Mouse (Mus musculus): ENCODE measurements around the gene Runx3. TPM values are rescaled to one million over a fixed set of nuclear protein-coding genes. Genes with fewer than 3 reads are reported as not detected.
"Not testable (repeated sequence)": the region's sequence is repeated elsewhere in the genome, so short reads cannot be mapped to it uniquely, and the experiment has no call there.

Gene Runx3
- polyA plus RNA-seq, 1 experiment from 2014 or later = not detected

GRCm38 (mm10) chr4:135179077-135179481, 58.6 kb downstream of the Runx3 start:
- no peak overlapping the region for H3K27ac ChIP-seq (ENCODE audit: low read length)
- no peak overlapping the region for H3K4me3 ChIP-seq (ENCODE audit: low read length)
- 37% methylated on average over 5 of the region's 5 CpGs for WGBS
- H3K27me3 ChIP-seq (ENCODE audit: insufficient read depth, low read length) = peaks cover 10% of the 10 kb centered on the region
- no peaks in the 10 kb centered on the region for H3K9me3 ChIP-seq (ENCODE audit: low read length)
- peaks cover 18% of the 10 kb centered on the region for H3K4me1 ChIP-seq (ENCODE audit: insufficient read depth, low read length)
- H3K4me2 ChIP-seq (replicated peaks; ENCODE audit: low read depth, low read length) = no peak overlapping the region
- no peak overlapping the region for H3K9ac ChIP-seq (replicated peaks; ENCODE audit: low read length)
- no peaks in the 10 kb centered on the region for H3K36me3 ChIP-seq (ENCODE audit: insufficient read depth, low read length)
- no peak for ATAC-seq (ENCODE audit: low FRiP score, low TSS enrichment)

- Histone ChIP-seq H3K4me3 (ENCODE audit: low read length) (no peak overlapping the region), H3K36me3 (ENCODE audit: insufficient read depth, low read length) (no peaks in the 10 kb centered on the region), H3K9me3 (ENCODE audit: low read length) (no peaks in the 10 kb centered on the region), H3K4me1 (ENCODE audit: insufficient read depth, low read length) (0 out of 2 replicates have a peak, but pooled peaks cover 3% of the 10 kb centered on the region), H3K27me3 (ENCODE audit: insufficient read depth, low read length) (peaks cover 3% of the 10 kb centered on the region), H3K27ac (ENCODE audit: low read length) (no peak overlapping the region), H3K4me2 (replicated peaks; ENCODE audit: low read depth, low read length) (no peak overlapping the region), H3K9ac (replicated peaks; ENCODE audit: low read length) (no peak overlapping the region)
- no peak for ATAC-seq (ENCODE audit: low FRiP score, low TSS enrichment)
- WGBS = 87% methylated on average over 4 of the region's 4 CpGs
Observed at GRCm38 (mm10) chr4:135181819-135182218, 61.4 kb downstream of the Runx3 start.

- H3K9ac ChIP-seq (replicated peaks; ENCODE audit: low read length); H3K27ac ChIP-seq (ENCODE audit: low read length); H3K9me3 ChIP-seq (ENCODE audit: low read length); H3K4me1 ChIP-seq (ENCODE audit: insufficient read depth, low read length); H3K27me3 ChIP-seq (ENCODE audit: insufficient read depth, low read length); H3K4me3 ChIP-seq (ENCODE audit: low read length); H3K36me3 ChIP-seq (ENCODE audit: insufficient read depth, low read length); H3K4me2 ChIP-seq (replicated peaks; ENCODE audit: low read depth, low read length); ATAC-seq (ENCODE audit: low FRiP score, low TSS enrichment): not testable (repeated sequence)
- 95% methylated on average over 6 of the region's 13 CpGs for WGBS
Observed at GRCm38 (mm10) chr4:135184277-135184676, 63.8 kb downstream of the Runx3 start.

DNA sequence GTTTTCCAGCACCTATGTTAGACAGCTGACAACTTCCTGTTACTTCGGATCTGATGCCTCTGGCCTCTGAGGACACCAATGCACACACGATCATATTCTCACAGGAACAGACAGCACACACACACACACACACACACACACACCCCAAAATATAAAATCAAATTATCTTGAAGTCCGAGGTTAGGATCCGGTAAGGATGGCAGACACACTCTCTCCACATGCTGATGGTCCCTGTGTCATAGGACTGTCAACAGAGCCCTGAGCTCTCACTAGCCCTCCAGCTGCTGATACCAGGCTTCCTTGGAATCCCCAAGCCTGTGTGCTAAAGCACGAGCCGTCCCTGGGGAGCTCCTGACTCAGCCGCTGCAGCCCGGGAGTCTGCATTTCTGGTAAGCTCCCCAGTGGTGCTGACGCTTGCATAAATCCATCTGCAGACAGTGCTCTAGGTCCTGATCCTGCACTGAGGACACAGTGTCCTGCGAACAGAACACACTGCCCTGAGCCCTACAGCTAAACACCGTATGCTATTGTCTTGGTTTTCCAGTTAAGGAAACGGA, 69.1 kb downstream of the Runx3 start:
- Histone ChIP-seq H3K4me3 (ENCODE audit: low read length) (no peak overlapping the region), H3K4me1 (ENCODE audit: insufficient read depth, low read length) (no peaks in the 10 kb centered on the region), H3K9ac (replicated peaks; ENCODE audit: low read length) (no peak overlapping the region), H3K4me2 (replicated peaks; ENCODE audit: low read depth, low read length) (no peak overlapping the region), H3K9me3 (ENCODE audit: low read length) (no peaks in the 10 kb centered on the region), H3K36me3 (ENCODE audit: insufficient read depth, low read length) (no peaks in the 10 kb centered on the region), H3K27ac (ENCODE audit: low read length) (no peak overlapping the region), H3K27me3 (ENCODE audit: insufficient read depth, low read length) (no peaks in the 10 kb centered on the region)
- ATAC-seq (ENCODE audit: low FRiP score, low TSS enrichment) = no peak
- WGBS = 80% methylated on average over 12 of the region's 12 CpGs

GRCm38 (mm10) chr4:135190364-135190763, 69.9 kb downstream of the Runx3 start:
- no peak overlapping the region for H3K9ac ChIP-seq (replicated peaks; ENCODE audit: low read length)
- H3K36me3 ChIP-seq (ENCODE audit: insufficient read depth, low read length) = no peaks in the 10 kb centered on the region
- no peak overlapping the region for H3K27ac ChIP-seq (ENCODE audit: low read length)
- no peaks in the 10 kb centered on the region; the same call in 1 of the 2 replicates for H3K9me3 ChIP-seq (ENCODE audit: low read length)
- no peak for ATAC-seq (ENCODE audit: low FRiP score, low TSS enrichment)
- H3K4me1 ChIP-seq (ENCODE audit: insufficient read depth, low read length) = no peaks in the 10 kb centered on the region
- no peaks in the 10 kb centered on the region for H3K27me3 ChIP-seq (ENCODE audit: insufficient read depth, low read length)
- H3K4me2 ChIP-seq (replicated peaks; ENCODE audit: low read depth, low read length) = no peak overlapping the region
- no peak overlapping the region for H3K4me3 ChIP-seq (ENCODE audit: low read length)
- 96% methylated on average over 1 of the region's 1 CpGs for WGBS

DNA sequence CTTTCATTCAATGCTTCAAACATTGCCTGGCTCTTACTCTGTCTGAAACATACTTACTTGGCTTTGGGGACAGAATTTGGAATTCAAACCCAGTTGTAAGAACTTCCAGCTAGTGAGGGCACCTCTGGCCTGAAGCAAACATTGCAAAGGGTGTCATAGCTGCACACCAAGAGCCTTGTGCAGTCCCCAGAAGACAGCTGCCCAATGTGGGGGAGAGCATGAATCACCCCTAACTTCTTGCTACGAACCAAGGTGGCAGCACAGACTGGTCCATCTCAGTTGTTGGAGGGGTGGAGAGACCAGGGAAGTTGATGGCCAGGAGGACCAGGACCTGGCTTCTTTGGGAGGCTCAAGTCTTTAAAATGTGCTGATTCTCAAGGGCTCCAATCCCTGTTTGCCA, 70.7 kb downstream of the Runx3 start:
- Histone ChIP-seq H3K27ac (ENCODE audit: low read length) (no peak overlapping the region), H3K27me3 (ENCODE audit: insufficient read depth, low read length) (no peaks in the 10 kb centered on the region), H3K4me3 (ENCODE audit: low read length) (no peak overlapping the region), H3K4me2 (replicated peaks; ENCODE audit: low read depth, low read length) (no peak overlapping the region), H3K4me1 (ENCODE audit: insufficient read depth, low read length) (no peaks in the 10 kb centered on the region), H3K36me3 (ENCODE audit: insufficient read depth, low read length) (no peaks in the 10 kb centered on the region), H3K9ac (replicated peaks; ENCODE audit: low read length) (no peak overlapping the region), H3K9me3 (ENCODE audit: low read length) (no peaks in the 10 kb centered on the region; the same call in 1 of the 2 replicates)
- no peak for ATAC-seq (ENCODE audit: low FRiP score, low TSS enrichment)
- WGBS = 74% methylated on average over 1 of the region's 1 CpGs

- ATAC-seq (ENCODE audit: low FRiP score, low TSS enrichment) = no peak
- H3K4me1 ChIP-seq (ENCODE audit: insufficient read depth, low read length) = no peaks in the 10 kb centered on the region
- 64% methylated on average over 11 of the region's 11 CpGs for WGBS
Observed at GRCm38 (mm10) chr4:135191604-135192003, 71.2 kb downstream of the Runx3 start.

DNA sequence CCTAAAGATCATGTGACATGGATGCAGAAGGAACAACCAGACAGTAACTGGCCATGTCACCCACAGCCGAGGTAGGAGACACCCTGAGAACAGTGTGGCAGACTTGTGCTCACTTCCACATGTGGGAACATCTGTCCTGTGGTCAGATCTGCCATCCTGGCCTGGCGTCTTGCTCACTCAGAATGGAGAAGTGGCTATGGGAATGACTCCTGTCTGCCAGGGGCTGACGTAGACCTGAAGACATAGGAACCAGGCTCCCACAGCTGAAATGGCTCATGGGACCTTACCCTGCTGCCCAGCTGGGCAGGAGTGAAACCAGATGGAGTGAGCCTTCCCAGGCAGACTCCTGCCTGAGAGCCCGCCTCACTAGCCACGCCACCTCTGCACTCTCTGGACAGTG, 72.4 kb downstream of the Runx3 start:
- no peaks in the 10 kb centered on the region for H3K36me3 ChIP-seq (ENCODE audit: insufficient read depth, low read length)
- H3K4me2 ChIP-seq (replicated peaks; ENCODE audit: low read depth, low read length) = no peak overlapping the region
- H3K27me3 ChIP-seq (ENCODE audit: insufficient read depth, low read length) = no peaks in the 10 kb centered on the region
- no peak for ATAC-seq (ENCODE audit: low FRiP score, low TSS enrichment)
- H3K4me3 ChIP-seq (ENCODE audit: low read length) = no peak overlapping the region
- 78% methylated on average over 5 of the region's 5 CpGs for WGBS
- H3K9ac ChIP-seq (replicated peaks; ENCODE audit: low read length) = no peak overlapping the region
- no peak overlapping the region for H3K27ac ChIP-seq (ENCODE audit: low read length)
- H3K9me3 ChIP-seq (ENCODE audit: low read length) = no peaks in the 10 kb centered on the region; the same call in 1 of the 2 replicates
- no peaks in the 10 kb centered on the region for H3K4me1 ChIP-seq (ENCODE audit: insufficient read depth, low read length)

More at GRCm38 (mm10) chr4:135191604-135192003, 71.2 kb downstream of the Runx3 start:
- no peaks in the 10 kb centered on the region for H3K36me3 ChIP-seq (ENCODE audit: insufficient read depth, low read length)
- no peaks in the 10 kb centered on the region for H3K27me3 ChIP-seq (ENCODE audit: insufficient read depth, low read length)
- H3K9me3 ChIP-seq (ENCODE audit: low read length) = no peaks in the 10 kb centered on the region; the same call in 1 of the 2 replicates
- no peak overlapping the region for H3K4me2 ChIP-seq (replicated peaks; ENCODE audit: low read depth, low read length)
- no peak overlapping the region for H3K27ac ChIP-seq (ENCODE audit: low read length)
- no peak overlapping the region for H3K9ac ChIP-seq (replicated peaks; ENCODE audit: low read length)
- H3K4me3 ChIP-seq (ENCODE audit: low read length) = no peak overlapping the region

DNA sequence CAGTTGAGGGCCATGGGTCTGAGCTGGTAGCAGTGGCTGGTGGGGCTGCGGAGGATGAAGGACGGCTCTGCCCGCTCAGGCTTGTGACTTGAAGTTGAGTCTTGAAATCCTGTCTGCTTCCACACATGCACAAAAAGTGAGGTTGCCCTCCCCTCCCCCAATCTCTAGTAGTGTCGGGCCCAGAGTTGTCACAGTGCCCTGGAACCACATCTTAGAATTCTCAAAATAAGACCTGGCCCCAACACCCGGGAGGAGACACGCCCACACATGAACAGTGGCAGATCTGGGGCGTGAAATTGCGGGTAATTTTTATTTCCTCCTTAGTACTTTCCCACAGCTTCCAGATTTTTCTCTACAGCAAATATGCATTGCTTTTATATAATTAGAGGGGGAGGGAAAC, 77.4 kb downstream of the Runx3 start:
- H3K9me3 ChIP-seq (ENCODE audit: low read length) = no peaks in the 10 kb centered on the region; the same call in 1 of the 2 replicates
- H3K27ac ChIP-seq (ENCODE audit: low read length) = no peak overlapping the region
- H3K4me3 ChIP-seq (ENCODE audit: low read length) = no peak overlapping the region
- H3K27me3 ChIP-seq (ENCODE audit: insufficient read depth, low read length) = no peaks in the 10 kb centered on the region
- ATAC-seq (ENCODE audit: low FRiP score, low TSS enrichment) = no peak
- no peaks in the 10 kb centered on the region for H3K4me1 ChIP-seq (ENCODE audit: insufficient read depth, low read length)
- H3K36me3 ChIP-seq (ENCODE audit: insufficient read depth, low read length) = no peaks in the 10 kb centered on the region
- 64% methylated on average over 8 of the region's 8 CpGs for WGBS
- no peak overlapping the region for H3K4me2 ChIP-seq (replicated peaks; ENCODE audit: low read depth, low read length)
- H3K9ac ChIP-seq (replicated peaks; ENCODE audit: low read length) = no peak overlapping the region

DNA sequence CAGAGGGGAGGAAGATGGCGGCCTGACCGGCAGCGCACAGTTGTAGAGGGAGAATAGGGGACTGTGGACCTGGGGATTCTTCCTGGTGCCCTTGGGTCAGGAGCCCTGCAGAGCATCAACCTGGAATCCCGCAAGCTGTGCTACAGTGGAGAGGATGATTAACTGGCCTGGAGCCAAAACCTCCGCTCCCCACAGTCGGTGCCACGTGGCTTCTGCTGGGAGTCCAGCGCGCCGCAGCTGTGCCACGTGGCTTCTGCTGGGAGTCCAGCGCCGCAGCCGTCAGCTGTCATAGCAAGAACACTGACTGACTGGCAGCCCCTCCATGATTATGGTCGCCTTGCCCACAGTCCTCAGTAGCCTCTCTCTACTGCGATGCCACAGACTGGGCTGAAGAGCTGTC, 81.3 kb downstream of the Runx3 start:
- Histone ChIP-seq H3K4me2 (replicated peaks; ENCODE audit: low read depth, low read length) (no peak overlapping the region), H3K36me3 (ENCODE audit: insufficient read depth, low read length) (no peaks in the 10 kb centered on the region), H3K9me3 (ENCODE audit: low read length) (no peaks in the 10 kb centered on the region), H3K9ac (replicated peaks; ENCODE audit: low read length) (no peak overlapping the region), H3K4me3 (ENCODE audit: low read length) (no peak overlapping the region), H3K27ac (ENCODE audit: low read length) (no peak overlapping the region), H3K4me1 (ENCODE audit: insufficient read depth, low read length) (peaks cover 19% of the 10 kb centered on the region), H3K27me3 (ENCODE audit: insufficient read depth, low read length) (peaks cover 18% of the 10 kb centered on the region)
- no peak for ATAC-seq (ENCODE audit: low FRiP score, low TSS enrichment)
- 88% methylated on average over 16 of the region's 16 CpGs for WGBS

Data from kidney, embryonic 16.5 days (tissue).